Mouse (Mus musculus) olfactory bulb, adult 2 months (tissue): ENCODE data around the gene Zbtb9.

Source experiments
- CTCF ChIP-seq: fragments of 200-500 bp; IDR thresholded peaks from 2 replicates; pipeline ENCODE4 v1.5.1; 2012; ENCODE audit warnings: low read depth, mild to moderate bottlenecking, low read length, moderate library complexity; ENCODE audit not compliant: insufficient read depth
- POLR2A ChIP-seq: fragments of 200-500 bp; IDR thresholded peaks from 2 replicates; pipeline ENCODE4 v1.6.1; 2012; ENCODE audit warnings: mild to moderate bottlenecking, low read depth, low read length, moderate library complexity; ENCODE audit not compliant: insufficient read depth

GRCm38 (mm10) chr17:27004431-27004830, 31.5 kb downstream of the Zbtb9 start:
- no peak for TF ChIP-seq POLR2A
- TF ChIP-seq CTCF = peak; percentile 37; the same call in 1 of the 2 replicates
